ENCODE assay signal across 12 mouse cellular contexts in the genomic region with DNA sequence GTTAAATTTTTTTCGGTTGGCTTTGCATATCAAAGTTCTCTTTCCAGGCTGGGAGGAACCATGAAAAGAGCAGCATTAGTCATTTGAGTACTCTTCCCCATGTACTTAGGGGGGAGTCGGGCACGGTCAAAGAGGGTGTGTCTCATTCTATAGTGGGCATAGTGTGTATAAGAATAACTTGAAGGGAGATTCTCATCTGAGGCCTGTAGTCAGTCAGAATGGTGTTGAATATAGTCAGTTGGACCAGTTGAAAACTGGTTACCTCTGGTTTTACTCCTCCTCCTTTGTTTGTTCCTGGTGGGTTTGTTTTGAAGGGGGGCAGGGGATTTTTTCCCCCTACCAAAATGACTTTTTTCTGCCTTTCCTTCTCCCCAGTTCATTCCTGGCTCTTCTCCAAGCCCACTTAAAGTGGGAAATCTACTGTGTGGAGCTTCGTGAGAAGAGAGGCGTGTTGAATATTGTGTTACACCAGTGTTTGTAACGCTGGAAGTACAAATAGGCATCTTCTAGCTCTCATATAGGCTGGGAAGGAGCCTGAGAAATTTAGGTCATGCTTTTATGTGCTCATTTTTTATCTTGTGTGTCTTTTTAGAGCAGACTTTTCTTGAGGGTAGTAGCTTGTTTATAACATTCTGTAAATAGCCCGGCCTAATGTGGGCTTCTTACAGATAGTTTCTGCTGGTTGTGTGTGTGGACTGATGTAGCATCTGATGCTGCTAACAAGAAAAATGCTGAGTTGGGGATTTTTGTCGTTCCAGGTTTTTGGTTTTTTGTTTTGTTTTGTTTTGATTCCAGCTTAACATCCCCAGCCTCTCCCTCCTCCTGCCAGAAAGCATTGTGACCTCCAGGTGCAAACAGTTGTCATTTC.
DNase-seq lines count a peak whose midpoint lies in the region; ATAC-seq and TF ChIP-seq lines count a peak whose summit lies in the region.
"Had no signal": no experiment of that assay in that cellular context is flagged by ENCODE, and none has a peak within 500 bp of the region (broad histone marks: within the 10 kb centered on the region; RNA-seq: fewer than 3 reads in every experiment).

No protein-coding gene starts in this region.

- peaks cover 21% of the 10 kb centered on the region for H3K36me3 ChIP-seq in lung, embryonic 14.5 days (ENCODE audit: insufficient read depth)
- no peaks in the 10 kb centered on the region for H3K36me3 ChIP-seq in neural tube, embryonic 15.5 days
- H3K36me3 ChIP-seq in midbrain, embryonic 15.5 days (replicated peaks) = no peaks in the 10 kb centered on the region
- H3K36me3 ChIP-seq: neural tube, embryonic 12.5 days had no signal

- no peak for TF ChIP-seq CTCF in lung, embryonic 14.5 days (IDR thresholded peaks at IDR 0.05; ENCODE audit: low read depth)
- no peak for TF ChIP-seq CTCF in embryonic fibroblast, embryonic 13.5 days (IDR thresholded peaks at IDR 0.05; ENCODE audit: borderline replicate concordance, insufficient read depth, low read length)

- H3K4me2 ChIP-seq in lung, embryonic 14.5 days = no peak overlapping the region
- no peak overlapping the region for H3K4me2 ChIP-seq in neural tube, embryonic 15.5 days
- no peak overlapping the region for H3K4me2 ChIP-seq in midbrain, embryonic 15.5 days
- H3K4me2 ChIP-seq: neural tube, embryonic 12.5 days had no signal

- no peak overlapping the region for H3K4me3 ChIP-seq in lung, embryonic 14.5 days (ENCODE audit: low read depth, low read length)
- H3K4me3 ChIP-seq in embryonic fibroblast, embryonic 13.5 days (ENCODE audit: insufficient read depth, low read length) = no peak overlapping the region
- H3K4me3 ChIP-seq in neural tube, embryonic 15.5 days (replicated peaks) = no peak overlapping the region
- H3K4me3 ChIP-seq in midbrain, embryonic 15.5 days = no peak overlapping the region
- H3K4me3 ChIP-seq: limb, embryonic 10.5 days; neural tube, embryonic 12.5 days had no signal

- H3K9me3 ChIP-seq in lung, embryonic 14.5 days (ENCODE audit: low read depth, low read length) = no peaks in the 10 kb centered on the region
- no peaks in the 10 kb centered on the region for H3K9me3 ChIP-seq in neural tube, embryonic 15.5 days (replicated peaks)
- no peaks in the 10 kb centered on the region for H3K9me3 ChIP-seq in midbrain, embryonic 15.5 days
- H3K9me3 ChIP-seq: limb, embryonic 10.5 days; neural tube, embryonic 12.5 days had no signal

- no peaks in the 10 kb centered on the region for H3K27me3 ChIP-seq in lung, embryonic 14.5 days (ENCODE audit: insufficient read depth, low read length)
- H3K27me3 ChIP-seq in neural tube, embryonic 15.5 days (replicated peaks) = no peaks in the 10 kb centered on the region
- H3K27me3 ChIP-seq in midbrain, embryonic 15.5 days (replicated peaks) = no peaks in the 10 kb centered on the region
- H3K27me3 ChIP-seq: neural tube, embryonic 12.5 days had no signal

- no peak for ATAC-seq in lung, embryonic 14.5 days (ENCODE audit: insufficient read depth)
- ATAC-seq in neural tube, embryonic 15.5 days (ENCODE audit: low FRiP score) = no peak
- ATAC-seq in midbrain, embryonic 15.5 days (replicated peaks) = no peak; the same call in 1 of the 2 replicates

- no peak overlapping the region for H3K27ac ChIP-seq in lung, embryonic 14.5 days (ENCODE audit: low read depth)
- peak overlapping the region; percentile 22 for H3K27ac ChIP-seq in embryonic fibroblast, embryonic 13.5 days (ENCODE audit: insufficient read depth, low read length)
- 0 out of 2 replicates have a peak overlapping the region, but pooled peaks have one; percentile 34 for H3K27ac ChIP-seq in neural tube, embryonic 15.5 days (replicated peaks)
- no peak overlapping the region for H3K27ac ChIP-seq in midbrain, embryonic 15.5 days
- H3K27ac ChIP-seq: limb, embryonic 10.5 days; neural tube, embryonic 12.5 days had no signal

- 48% methylated on average over 8 of the region's 8 CpGs for WGBS in lung, embryonic 14.5 days
- WGBS in neural tube, embryonic 15.5 days = 70% methylated on average over 8 of the region's 8 CpGs
- WGBS in midbrain, embryonic 15.5 days = 70% methylated on average over 8 of the region's 8 CpGs

- H3K9ac ChIP-seq in lung, embryonic 14.5 days = no peak overlapping the region
- H3K9ac ChIP-seq in neural tube, embryonic 15.5 days (replicated peaks) = no peak overlapping the region
- no peak overlapping the region for H3K9ac ChIP-seq in midbrain, embryonic 15.5 days
- H3K9ac ChIP-seq: neural tube, embryonic 12.5 days had no signal

- peaks cover 10% of the 10 kb centered on the region for H3K4me1 ChIP-seq in lung, embryonic 14.5 days (ENCODE audit: insufficient read depth)
- H3K4me1 ChIP-seq in embryonic fibroblast, embryonic 13.5 days (ENCODE audit: control insufficient read depth, insufficient read depth, low read length) = peaks cover 9% of the 10 kb centered on the region
- H3K4me1 ChIP-seq in neural tube, embryonic 15.5 days = peaks cover 22% of the 10 kb centered on the region
- H3K4me1 ChIP-seq in midbrain, embryonic 15.5 days = peaks cover 24% of the 10 kb centered on the region
- H3K4me1 ChIP-seq: limb, embryonic 10.5 days; neural tube, embryonic 12.5 days had no signal

- no peak for TF ChIP-seq POLR2A in embryonic fibroblast, embryonic 13.5 days (IDR thresholded peaks at IDR 0.05; ENCODE audit: low read depth, low read length)

- peak; percentile 75 for DNase-seq in heart, adult 11 months
- DNase-seq in heart, adult 18-20 months = no peak
- peak; percentile 52 for DNase-seq in lung, embryonic 14.5 days
- DNase-seq in lung, postnatal 36 days = no peak
- no peak for DNase-seq in right cerebral cortex, adult 18-20 months
- DNase-seq: gastrocnemius, postnatal 10 days; kidney, postnatal 36 days had no signal

Comparison
In these comparisons a context has a peak if more than half of its experiments do, and no peak if none do; other contexts are left out.
1. DNase-seq: peak in heart, adult 11 months (single experiment) and lung, embryonic 14.5 days (single experiment); none in heart, adult 18-20 months (0 of 2), lung, postnatal 36 days (single experiment) and right cerebral cortex, adult 18-20 months (single experiment).
2. H3K27ac ChIP-seq: peak in embryonic fibroblast, embryonic 13.5 days (single experiment) and neural tube, embryonic 15.5 days (single experiment); none in lung, embryonic 14.5 days (single experiment) and midbrain, embryonic 15.5 days (single experiment).